Mouse (Mus musculus) kidney, adult 8-10 months (tissue): ENCODE data around the gene Tlr2.
A peak's percentile ranks its signal among the peaks of the same experiment; 100 is the strongest.
"Not testable (repeated sequence)": the region's sequence is repeated elsewhere in the genome, so short reads cannot be mapped to it uniquely, and the experiment has no call there.

Source experiments
- DNase-seq, 2 experiments: peaks; one replicate each; pipeline ENCODE4 v3.0.0; 2022

Tlr2 gene

GRCm38 (mm10) chr3:83841095-83841850 is at the start of gene Tlr2:
Tlr2 (minus strand) TSS chr3:83841767.
- peak; percentile 40 to 71 for DNase-seq

- no peak for DNase-seq
Measured at GRCm38 (mm10) chr3:83885163-83885562, 43.6 kb upstream of the Tlr2 start.

- DNase-seq = not testable (repeated sequence)
Measured at GRCm38 (mm10) chr3:83879261-83880050, 37.9 kb upstream of the Tlr2 start.

GRCm38 (mm10) chr3:83878801-83879200 is 37.2 kb upstream of the Tlr2 start:
- DNase-seq = no peak

- no peak for DNase-seq
Measured at GRCm38 (mm10) chr3:83876299-83876698, 34.7 kb upstream of the Tlr2 start.

GRCm38 (mm10) chr3:83875078-83875477 is 33.5 kb upstream of the Tlr2 start:
- not testable (repeated sequence) for DNase-seq

- DNase-seq = not testable (repeated sequence)
Measured at GRCm38 (mm10) chr3:83872853-83873252, 31.3 kb upstream of the Tlr2 start.

- not testable (repeated sequence) for DNase-seq
Measured at GRCm38 (mm10) chr3:83871962-83872361, 30.4 kb upstream of the Tlr2 start.

GRCm38 (mm10) chr3:83871559-83871958 is 30.0 kb upstream of the Tlr2 start:
- DNase-seq = not testable (repeated sequence)

- no peak for DNase-seq
Measured at GRCm38 (mm10) chr3:83869776-83870175, 28.2 kb upstream of the Tlr2 start.

- DNase-seq = not testable (repeated sequence)
Measured at GRCm38 (mm10) chr3:83867026-83867425, 25.5 kb upstream of the Tlr2 start.

- no peak for DNase-seq
Measured at GRCm38 (mm10) chr3:83865216-83865615, 23.6 kb upstream of the Tlr2 start.

GRCm38 (mm10) chr3:83864064-83864548 is 22.5 kb upstream of the Tlr2 start:
- no peak for DNase-seq

- DNase-seq = peak; percentile 58 to 66
Measured at GRCm38 (mm10) chr3:83862956-83863355, 21.4 kb upstream of the Tlr2 start.

- no peak for DNase-seq
Measured at GRCm38 (mm10) chr3:83859595-83859994, 18.0 kb upstream of the Tlr2 start.

GRCm38 (mm10) chr3:83859071-83859470 is 17.5 kb upstream of the Tlr2 start:
- no peak for DNase-seq

- DNase-seq = no peak
Measured at GRCm38 (mm10) chr3:83857621-83858020, 16.1 kb upstream of the Tlr2 start.

GRCm38 (mm10) chr3:83855643-83856042 is 14.1 kb upstream of the Tlr2 start:
- no peak for DNase-seq

- DNase-seq = no peak
Measured at GRCm38 (mm10) chr3:83849341-83849740, 7.8 kb upstream of the Tlr2 start.

GRCm38 (mm10) chr3:83844766-83845520 is 3.4 kb upstream of the Tlr2 start:
- DNase-seq = no peak

GRCm38 (mm10) chr3:83839477-83839876 is 2.1 kb downstream of the Tlr2 start:
- DNase-seq = no peak

GRCm38 (mm10) chr3:83836685-83837084 is 4.9 kb downstream of the Tlr2 start:
- DNase-seq = no peak

GRCm38 (mm10) chr3:83828145-83828611 is 13.4 kb downstream of the Tlr2 start:
- DNase-seq = no peak
